Mouse (Mus musculus) CH12.LX (cell line): ENCODE results near the gene Fzd10. TPM values are rescaled to one million over a fixed set of nuclear protein-coding genes. Genes with fewer than 3 reads are reported as not detected.

ENCODE experiments used
- DNase-seq: peaks from one replicate; pipeline ENCODE4 v3.0.0-alpha.2; 2013; ENCODE audit errors: extremely low read depth
- H3K27ac ChIP-seq: 2 replicates; pipeline ENCODE4 v1.5.1; 2012; ENCODE audit warnings: low read depth, mild to moderate bottlenecking, control low read depth, moderate library complexity; ENCODE audit not compliant: insufficient read depth
- H3K27me3 ChIP-seq: replicated peaks from 2 replicates; pipeline ENCODE3; 2012; ENCODE audit warnings: inconsistent platforms
- H3K36me3 ChIP-seq, 2 experiments: replicated peaks in 1 of 2; 2 replicates each; pipeline versions ENCODE3 to v1.6.1; 2012; ENCODE audit warnings: inconsistent platforms in 1 of 2, low read length in 1 of 2, mild to moderate bottlenecking in 1 of 2, mixed read lengths in 1 of 2, moderate library complexity in 1 of 2; ENCODE audit not compliant: control insufficient read depth in 1 of 2, insufficient read depth in 1 of 2
- H3K4me1 ChIP-seq, 2 experiments: 2 replicates each; pipeline ENCODE4 v1.6.1; 2012; ENCODE audit warnings: inconsistent platforms in 1 of 2, moderate library complexity in 1 of 2; ENCODE audit not compliant: insufficient read depth in 2 of 2, control insufficient read depth in 1 of 2
- H3K4me2 ChIP-seq: 2 replicates; pipeline ENCODE4 v1.6.1; 2012; ENCODE audit warnings: low read depth, mild to moderate bottlenecking, control low read depth; ENCODE audit not compliant: poor library complexity, insufficient read depth, severe bottlenecking
- H3K4me3 ChIP-seq, 3 experiments: fragments of 150-350 bp in 1 of 3; sonication (generic) in 1 of 3; replicated peaks in 1 of 3; 2 replicates each; pipeline versions ENCODE3 to v1.5.1; 2011 to 2012; ENCODE audit warnings: low read depth in 2 of 3, low read length in 2 of 3, mild to moderate bottlenecking in 2 of 3, moderate library complexity in 2 of 3, control low read depth in 1 of 3, improper control_type of control experiment in 1 of 3, inconsistent platforms in 1 of 3, mixed read lengths in 1 of 3; ENCODE audit not compliant: poor library complexity in 1 of 3
- H3K79me2 ChIP-seq: replicated peaks from 2 replicates; pipeline ENCODE4 v1.6.1; 2012; ENCODE audit warnings: mild to moderate bottlenecking, moderate library complexity; ENCODE audit not compliant: control insufficient read depth, poor library complexity, insufficient read depth, severe bottlenecking; ENCODE audit errors: extremely low read depth
- H3K9ac ChIP-seq: 2 replicates; pipeline ENCODE4 v1.6.1; 2012; ENCODE audit warnings: low read depth, mild to moderate bottlenecking, control low read depth, moderate library complexity; ENCODE audit not compliant: insufficient read depth
- H3K9me3 ChIP-seq: replicated peaks from 2 replicates; pipeline ENCODE3; 2012; ENCODE audit warnings: low read length, inconsistent platforms, mixed read lengths
- BHLHE40 ChIP-seq: IDR thresholded peaks from 2 replicates; pipeline ENCODE4 v1.6.1; 2011; ENCODE audit warnings: mild to moderate bottlenecking, low read depth, low read length, improper control_type of control experiment
- CHD1 ChIP-seq: IDR thresholded peaks from 2 replicates; pipeline ENCODE4 v1.6.1; 2012; ENCODE audit warnings: low read depth, low read length, improper control_type of control experiment, inconsistent platforms
- ELF1 ChIP-seq: IDR thresholded peaks from 2 replicates; pipeline ENCODE4 v1.6.1; 2014; ENCODE audit warnings: low read depth, mild to moderate bottlenecking, inconsistent platforms, low read length, improper control_type of control experiment
- EP300 ChIP-seq: IDR thresholded peaks from 2 replicates; pipeline ENCODE4 v1.6.1; 2011; ENCODE audit warnings: low read length, improper control_type of control experiment
- IRF4 ChIP-seq: IDR thresholded peaks from 2 replicates; pipeline ENCODE4 v1.6.1; 2014; ENCODE audit warnings: low read depth, mild to moderate bottlenecking, inconsistent platforms, low read length, improper control_type of control experiment
- JUN ChIP-seq: IDR thresholded peaks from 2 replicates; pipeline ENCODE4 v1.6.1; 2011; ENCODE audit warnings: low read depth, mild to moderate bottlenecking, low read length, improper control_type of control experiment, moderate library complexity; ENCODE audit not compliant: insufficient read depth
- MAX ChIP-seq: IDR thresholded peaks from 2 replicates; pipeline ENCODE4 v1.6.1; 2011; ENCODE audit warnings: low read length, improper control_type of control experiment
- MEF2A ChIP-seq: IDR thresholded peaks from 2 replicates; pipeline ENCODE4 v1.6.1; 2014; ENCODE audit warnings: low read depth, mild to moderate bottlenecking, inconsistent platforms, low read length, improper control_type of control experiment, borderline replicate concordance
- MXI1 ChIP-seq: IDR thresholded peaks from 2 replicates; pipeline ENCODE4 v1.6.1; 2011; ENCODE audit warnings: mild to moderate bottlenecking, low read depth, low read length, improper control_type of control experiment
- NELFE ChIP-seq: IDR thresholded peaks from 2 replicates; pipeline ENCODE4 v1.6.1; 2011; ENCODE audit warnings: low read depth, low read length, improper control_type of control experiment
- POLR2AphosphoS2 ChIP-seq: IDR thresholded peaks from 2 replicates; pipeline ENCODE4 v1.6.1; 2011; ENCODE audit warnings: low read depth, low read length, improper control_type of control experiment
- SIN3A ChIP-seq: IDR thresholded peaks from 2 replicates; pipeline ENCODE4 v1.6.1; 2012; ENCODE audit warnings: low read length, improper control_type of control experiment, inconsistent platforms
- SMC3 ChIP-seq: IDR thresholded peaks from 2 replicates; pipeline ENCODE4 v1.6.1; 2011; ENCODE audit warnings: low read depth, low read length, improper control_type of control experiment
- TBP ChIP-seq: conservative IDR thresholded peaks from 2 replicates; pipeline ENCODE4 v1.6.1; 2011; ENCODE audit warnings: low read depth, low read length, improper control_type of control experiment
- UBTF ChIP-seq: IDR thresholded peaks from 2 replicates; pipeline ENCODE4 v1.6.1; 2012; ENCODE audit warnings: low read depth, mild to moderate bottlenecking, inconsistent platforms, low read length, improper control_type of control experiment, moderate library complexity
- ZMIZ1 ChIP-seq: IDR thresholded peaks from 2 replicates; pipeline ENCODE4 v1.6.1; 2012; ENCODE audit warnings: low read depth, mild to moderate bottlenecking, inconsistent platforms, low read length, improper control_type of control experiment
- dilution Hi-C: fragments of 300-500 bp; cut with MboI; formaldehyde crosslinking; loops from 2 replicates; pipeline ENCODE4 v1.14.3; 2020; ENCODE audit warnings: low sequenced_read_pairs; ENCODE audit not compliant: extremely low pct_unique_long_range_greater_than_20kb, extremely low pct_ligation_motif_present
- in situ Hi-C: fragments of 300-500 bp; cut with MboI; formaldehyde crosslinking; loops from 3 replicates; pipeline ENCODE4 v1.14.3; 2019; ENCODE audit warnings: low sequenced_read_pairs, low pct_ligation_motif_present, low pct_unique_long_range_greater_than_20kb, mixed read lengths
- polyA plus RNA-seq: library from polyadenylated mRNA; unstranded; fragments of >175 nt; gene quantifications from 2 replicates; pipeline ENCODE4 v1.2.1, GENCODE M21; 2012; ENCODE audit warnings: low read depth; ENCODE audit not compliant: insufficient read length
- total RNA-seq, 2 experiments: library from RNA; depleted of rRNA; stranded (reverse); fragments of 300-350 nt in 1 of 2; fragments of >200 nt in 1 of 2; gene quantifications; 2 replicates each; pipeline ENCODE4 v1.2.3; 2012 to 2014

The Fzd10 gene
- total and polyA plus RNA-seq, 3 experiments, result not detected

- Histone ChIP-seq H3K9me3 (peaks cover 85% of the 10 kb centered on the region), H3K4me2 (no peak overlapping the region)
These were observed 36.0 kb downstream of the Fzd10 start for GRCm38 (mm10) chr5:128636648-128637047.

GRCm38 (mm10) chr5:128637071-128638015, 36.7 kb downstream of the Fzd10 start:
- Histone ChIP-seq H3K9ac (no peak overlapping the region), H3K27me3 (no peaks in the 10 kb centered on the region), H3K9me3 (peaks cover 85% of the 10 kb centered on the region), H3K27ac (no peak overlapping the region), H3K4me1 (no peaks in the 10 kb centered on the region), H3K4me2 (no peak overlapping the region), H3K79me2 (no peaks in the 10 kb centered on the region), H3K36me3 (no peaks in the 10 kb centered on the region), H3K4me3 (no peak overlapping the region)
- no peak for TF ChIP-seq MAX
- no peak for TF ChIP-seq SIN3A
- TF ChIP-seq ELF1, result no peak
- no peak for TF ChIP-seq POLR2AphosphoS2
- no peak for TF ChIP-seq MXI1
- TF ChIP-seq NELFE, result no peak
- no peak for TF ChIP-seq JUN
- no peak for TF ChIP-seq BHLHE40
- no peak for TF ChIP-seq IRF4
- TF ChIP-seq SMC3, result no peak
- no peak for TF ChIP-seq UBTF
- TF ChIP-seq TBP, result no peak
- TF ChIP-seq MEF2A, result no peak
- TF ChIP-seq EP300, result no peak
- TF ChIP-seq ZMIZ1, result no peak
- in situ Hi-C loops (no loop called here), dilution Hi-C loops (no loop called here)
- DNase-seq, result no peak

More at GRCm38 (mm10) chr5:128636648-128637047, 36.0 kb downstream of the Fzd10 start:
- no peaks in the 10 kb centered on the region for H3K36me3 ChIP-seq
- no peaks in the 10 kb centered on the region for H3K4me1 ChIP-seq
- TF ChIP-seq CHD1, result no peak
- H3K9ac ChIP-seq, result no peak overlapping the region
- no peak overlapping the region for H3K4me3 ChIP-seq
- no peak overlapping the region for H3K27ac ChIP-seq
- dilution Hi-C loops, result no loop called here
- in situ Hi-C loops, result no loop called here
- DNase-seq, result no peak
- no peaks in the 10 kb centered on the region for H3K79me2 ChIP-seq
- no peaks in the 10 kb centered on the region for H3K27me3 ChIP-seq
